Mouse (Mus musculus) brain, embryonic 14.5 days (tissue): Measurements from ENCODE around the gene Cdca4.

ENCODE experiments used
- CTCF ChIP-seq: fragments of 200-500 bp; IDR thresholded peaks from 2 replicates; pipeline ENCODE4 v1.5.1; 2012; ENCODE audit warnings: inconsistent platforms, mild to moderate bottlenecking, moderate library complexity, borderline replicate concordance; ENCODE audit not compliant: insufficient read depth, insufficient read length; ENCODE audit errors: extremely low read depth
- POLR2A ChIP-seq: fragments of 200-500 bp; IDR thresholded peaks from 2 replicates; pipeline ENCODE4 v1.6.1; 2012; ENCODE audit warnings: mild to moderate bottlenecking, inconsistent platforms, borderline replicate concordance; ENCODE audit not compliant: poor library complexity, insufficient read depth, insufficient read length, severe bottlenecking; ENCODE audit errors: extremely low read depth

GRCm38 (mm10) chr12:112799237-112799970, 29.8 kb downstream of the Cdca4 start:
- no peak for TF ChIP-seq POLR2A
- TF ChIP-seq CTCF = no peak
